Comparison of ENCODE assay signal across 8 mouse cellular contexts in genomic region chr15:100870001-100870774, GRCm38 (mm10). TPM values are rescaled to one million over a fixed set of nuclear protein-coding genes. Genes with fewer than 3 reads are reported as not detected.
DNase-seq lines count a peak whose midpoint lies in the region; ATAC-seq and TF ChIP-seq lines count a peak whose summit lies in the region.

No protein-coding gene starts in this region.

- H3K27ac ChIP-seq in kidney, adult 2 months (ENCODE audit: insufficient read depth, low read depth, low read length), result no peak overlapping the region
- no peak overlapping the region for H3K27ac ChIP-seq in kidney, embryonic 16.5 days (ENCODE audit: low read length)
- no peak overlapping the region for H3K27ac ChIP-seq in liver, adult 2 months (replicated peaks; ENCODE audit: insufficient read depth, low read depth, low read length)
- no peak overlapping the region for H3K27ac ChIP-seq in neural tube, embryonic 12.5 days
- H3K27ac ChIP-seq in thymus, adult 2 months (ENCODE audit: control insufficient read depth, insufficient read depth, low read length), result no peak overlapping the region

- WGBS in kidney, adult 2 months, result 5% methylated on average over 64 of the region's 66 CpGs
- WGBS in kidney, embryonic 16.5 days, result 3% methylated on average over 47 of the region's 66 CpGs
- WGBS in liver, adult 2 months, result 10% methylated on average over 63 of the region's 66 CpGs
- WGBS in neural tube, embryonic 12.5 days, result 3% methylated on average over 52 of the region's 66 CpGs
- WGBS in thymus, adult 2 months, result 8% methylated on average over 64 of the region's 66 CpGs

- no peaks in the 10 kb centered on the region for H3K79me2 ChIP-seq in liver, adult 2 months (ENCODE audit: control insufficient read depth, insufficient read depth, low read length)

- H3K4me1 ChIP-seq in kidney, adult 2 months (ENCODE audit: control insufficient read depth, insufficient read depth, low read length), result peaks cover 4% of the 10 kb centered on the region
- H3K4me1 ChIP-seq in kidney, embryonic 16.5 days (ENCODE audit: insufficient read depth, low read length), result peaks cover 14% of the 10 kb centered on the region; the same call in 1 of the 2 replicates
- no peaks in the 10 kb centered on the region for H3K4me1 ChIP-seq in liver, adult 2 months (ENCODE audit: control insufficient read depth, insufficient read depth, low read length)
- peaks cover 28% of the 10 kb centered on the region for H3K4me1 ChIP-seq in neural tube, embryonic 12.5 days
- peaks cover 9% of the 10 kb centered on the region; the same call in 1 of the 2 replicates for H3K4me1 ChIP-seq in thymus, adult 2 months (replicated peaks; ENCODE audit: control insufficient read depth, insufficient read depth, low read length)

- H3K36me3 ChIP-seq in kidney, adult 2 months (ENCODE audit: control insufficient read depth, insufficient read depth, low read length), result no peaks in the 10 kb centered on the region
- no peaks in the 10 kb centered on the region for H3K36me3 ChIP-seq in kidney, embryonic 16.5 days (ENCODE audit: insufficient read depth, low read length)
- no peaks in the 10 kb centered on the region for H3K36me3 ChIP-seq in liver, adult 2 months (ENCODE audit: control insufficient read depth, insufficient read depth, low read length)
- H3K36me3 ChIP-seq in neural tube, embryonic 12.5 days, result no peaks in the 10 kb centered on the region
- H3K36me3 ChIP-seq in thymus, adult 2 months (ENCODE audit: control insufficient read depth, insufficient read depth, low read length), result no peaks in the 10 kb centered on the region

- peak overlapping the region; percentile 28; the same call in 1 of the 2 replicates for H3K4me3 ChIP-seq in kidney, adult 2 months (ENCODE audit: insufficient read depth, low read depth, low read length)
- H3K4me3 ChIP-seq in kidney, embryonic 16.5 days (ENCODE audit: low read length), result peak overlapping the region; percentile 76
- H3K4me3 ChIP-seq in liver, adult 2 months (ENCODE audit: insufficient read depth, low read depth, low read length), result no peak overlapping the region
- H3K4me3 ChIP-seq in neural tube, embryonic 12.5 days, result peak overlapping the region; percentile 93
- peak overlapping the region; percentile 19; the same call in 1 of the 2 replicates for H3K4me3 ChIP-seq in thymus, adult 2 months (ENCODE audit: control insufficient read depth, insufficient read depth, low read length)

- no peak for TF ChIP-seq CTCF in kidney, adult 2 months (conservative IDR thresholded peaks at IDR 0.05; ENCODE audit: insufficient read depth, insufficient read length, low read depth, low read length)
- peak; percentile 30; the same call in 1 of the 2 replicates for TF ChIP-seq CTCF in liver, adult 2 months (IDR thresholded peaks at IDR 0.05; ENCODE audit: low read depth, low read length)
- TF ChIP-seq CTCF in thymus, adult 2 months (IDR thresholded peaks at IDR 0.05; ENCODE audit: borderline replicate concordance, control insufficient read depth, extremely low read depth, insufficient read depth, low read length, poor library complexity), result peak; percentile 82

- H3K9me3 ChIP-seq in kidney, embryonic 16.5 days (ENCODE audit: low read length), result peaks cover 8% of the 10 kb centered on the region; the same call in 1 of the 2 replicates
- 0 out of 2 replicates have a peak, but pooled peaks cover 3% of the 10 kb centered on the region for H3K9me3 ChIP-seq in neural tube, embryonic 12.5 days

- TF ChIP-seq POLR2A in kidney, adult 2 months (IDR thresholded peaks at IDR 0.05; ENCODE audit: low read depth, low read length), result no peak
- TF ChIP-seq POLR2A in liver, adult 2 months (IDR thresholded peaks at IDR 0.05; ENCODE audit: extremely low read depth, insufficient read depth, low read length), result no peak
- TF ChIP-seq POLR2A in thymus, adult 2 months (IDR thresholded peaks at IDR 0.05; ENCODE audit: control insufficient read depth, extremely low read depth, insufficient read depth, low read length, poor library complexity), result no peak

- peak overlapping the region; percentile 63 for H3K9ac ChIP-seq in kidney, embryonic 16.5 days (replicated peaks; ENCODE audit: low read length)
- no peak overlapping the region for H3K9ac ChIP-seq in liver, adult 2 months (ENCODE audit: low read depth, low read length)
- peak overlapping the region; percentile 29; the same call in 1 of the 2 replicates for H3K9ac ChIP-seq in neural tube, embryonic 12.5 days

- peaks cover 5% of the 10 kb centered on the region for H3K27me3 ChIP-seq in kidney, adult 2 months (replicated peaks; ENCODE audit: control insufficient read depth, insufficient read depth, low read length)
- H3K27me3 ChIP-seq in kidney, embryonic 16.5 days (ENCODE audit: insufficient read depth, low read length), result peaks cover 39% of the 10 kb centered on the region
- H3K27me3 ChIP-seq in liver, adult 2 months (ENCODE audit: control insufficient read depth, insufficient read depth, low read length), result peaks cover 16% of the 10 kb centered on the region
- H3K27me3 ChIP-seq in neural tube, embryonic 12.5 days (replicated peaks), result peaks cover 18% of the 10 kb centered on the region
- H3K27me3 ChIP-seq in thymus, adult 2 months (ENCODE audit: control insufficient read depth, insufficient read depth, low read length), result peaks cover 7% of the 10 kb centered on the region

- DNase-seq in kidney, adult 2 months, result peak; percentile 12
- no peak for DNase-seq in kidney, adult 8-10 months
- peak; percentile 71 for DNase-seq in embryo, embryonic 10 days (ENCODE audit: low spot score)
- DNase-seq in liver, adult 2 months (ENCODE audit: extremely low read depth, low read depth, low spot score), result peak; percentile 1
- peak; percentile 38 for DNase-seq in thymus, adult 2 months

- peak; percentile 56 for ATAC-seq in granulocyte monocyte progenitor cell, adult 5-6 weeks (replicated peaks; ENCODE audit: poor library complexity, severe bottlenecking)
- peak; percentile 75 for ATAC-seq in kidney, embryonic 16.5 days (ENCODE audit: low FRiP score, low TSS enrichment)
- ATAC-seq in neural tube, embryonic 12.5 days (ENCODE audit: low FRiP score, low read depth), result peak; percentile 72

- peak overlapping the region; percentile 78 for H3K4me2 ChIP-seq in kidney, embryonic 16.5 days (replicated peaks; ENCODE audit: low read depth, low read length)
- H3K4me2 ChIP-seq in neural tube, embryonic 12.5 days (replicated peaks), result peak overlapping the region; percentile 59

RNA-seq across cellular contexts. Expression of gene Scn8a, which starts 0.5 kb away (rescaled TPM):
- 0.45 TPM in 2 replicates for polyA plus RNA-seq in kidney, adult 2 months (2012; rRNA removed)
- not detected in 2 replicates for total RNA-seq in granulocyte monocyte progenitor cell, adult 5-6 weeks (2014; fragmentation: Nextera tagmentation)
- not detected in 2 replicates for total RNA-seq in granulocyte monocyte progenitor cell, adult 5-6 weeks (2017)
- 8.1 and 8.2 TPM in 2 replicates for polyA plus RNA-seq in kidney, embryonic 16.5 days (2015; fragmentation: Nextera tagmentation; extraction: Ambion mirVana)
- total RNA-seq in liver, adult 2 months (2014; rRNA removed), result 1.4 and 3.0 TPM in 2 replicates
- polyA plus RNA-seq in liver, adult 2 months (2012; rRNA removed), result 0.07 and 0.15 TPM in 2 replicates
- polyA plus RNA-seq in neural tube, embryonic 12.5 days (2016; fragmentation: Nextera tagmentation; extraction: Ambion mirVana), result 19.8 and 23.6 TPM in 2 replicates
- 0.20 and 0.60 TPM in 2 replicates for polyA plus RNA-seq in thymus, adult 2 months (2012; rRNA removed)

Comparison
In these comparisons a context has a peak if more than half of its experiments do, and no peak if none do; other contexts are left out.
1. DNase-seq: peak in kidney, adult 2 months (single experiment), embryo, embryonic 10 days (single experiment), liver, adult 2 months (single experiment) and thymus, adult 2 months (single experiment); none in kidney, adult 8-10 months (0 of 2).
2. Peak in every context shown above with its lines, with median percentiles within 50 percentile points of each other: ATAC-seq.